Mouse (Mus musculus): ENCODE measurements around the gene Tmem206.

Tmem206 gene

DNA sequence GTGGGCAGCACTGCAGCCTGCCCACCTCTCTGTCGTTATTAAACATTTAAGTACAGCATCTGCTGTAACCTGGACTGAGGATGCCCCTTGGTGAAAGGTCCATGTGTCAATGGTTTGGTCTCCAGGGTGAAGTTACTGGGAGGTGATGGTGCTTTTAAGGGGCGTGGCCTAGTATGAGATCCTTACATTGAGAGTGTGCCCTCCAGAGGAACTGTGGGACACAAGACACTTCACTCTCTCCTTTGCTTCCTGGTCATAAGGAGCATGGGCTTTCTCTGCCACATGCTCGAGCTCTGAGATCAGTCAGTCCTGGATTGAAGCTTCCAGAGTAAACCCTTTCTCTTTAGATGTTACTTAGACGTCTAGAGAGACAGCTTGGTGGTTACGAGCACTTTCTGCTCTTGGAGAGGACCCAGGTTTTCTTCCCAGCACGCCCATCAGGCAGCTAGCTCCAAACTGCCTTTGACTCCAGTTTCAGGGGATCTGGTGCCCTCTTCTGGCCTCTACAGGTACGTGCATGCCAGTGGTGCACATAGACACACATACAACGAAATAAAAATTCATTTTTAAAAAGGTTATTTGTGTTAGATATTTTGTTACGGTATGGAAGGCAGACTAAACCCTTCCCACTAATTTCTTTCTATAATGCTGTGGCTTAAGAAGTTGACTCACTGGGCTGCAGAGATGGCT lies 17.8 kb upstream of the Tmem206 start:
- no peak for DNase-seq (ENCODE audit: low spot score)

DNA sequence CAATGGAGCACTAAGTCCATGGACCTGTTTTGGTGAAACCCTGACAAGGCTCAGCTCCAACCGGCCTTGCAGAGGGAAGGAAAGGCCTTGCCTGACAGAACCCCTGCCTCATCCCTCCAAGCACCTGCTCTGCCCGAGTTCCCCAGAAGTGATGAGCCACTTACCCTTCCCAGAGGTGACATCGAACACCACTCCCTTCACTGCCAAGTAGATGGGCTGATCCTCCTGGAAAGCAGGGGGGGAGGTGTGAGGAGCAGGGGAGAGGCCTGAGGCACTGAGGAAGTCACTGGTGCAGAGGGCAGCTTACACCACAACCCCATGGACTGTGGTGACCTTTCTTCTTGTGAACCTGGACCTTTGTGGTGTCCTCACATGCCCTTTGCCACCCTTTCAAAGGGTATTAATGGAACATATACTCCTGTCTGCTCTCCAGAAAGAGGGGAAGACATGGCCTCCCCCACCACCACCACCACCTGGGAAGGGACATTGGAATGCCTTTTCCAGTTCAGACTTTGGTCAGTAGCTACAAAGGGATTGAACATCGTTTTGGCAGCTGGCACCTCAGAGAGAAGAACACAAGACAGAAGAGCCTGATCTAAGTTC lies 14.3 kb upstream of the Tmem206 start:
- DNase-seq (ENCODE audit: low spot score): no peak

DNA sequence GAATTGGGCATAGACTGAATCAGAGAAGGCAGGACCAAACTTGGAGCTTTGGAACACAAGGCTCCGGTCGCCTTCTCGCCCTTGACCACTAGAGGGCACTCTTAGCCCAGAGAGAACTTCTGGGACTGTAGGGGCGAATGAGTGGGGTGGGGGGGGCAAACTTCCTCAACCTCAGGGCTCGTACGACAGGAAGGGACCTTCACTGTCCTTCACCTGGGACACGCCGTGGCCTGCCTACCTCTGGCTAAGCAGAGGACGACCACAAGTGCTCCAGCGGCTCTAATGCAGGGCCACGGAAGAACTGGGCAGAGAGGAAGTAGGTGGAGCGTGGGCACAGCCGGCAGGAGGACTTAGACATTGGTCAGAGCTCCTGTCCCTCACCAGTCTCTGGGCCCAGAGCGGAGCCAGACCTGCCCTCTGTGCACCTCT lies 13.2 kb upstream of the Tmem206 start:
- peak; percentile 89 for DNase-seq (ENCODE audit: low spot score)

DNA sequence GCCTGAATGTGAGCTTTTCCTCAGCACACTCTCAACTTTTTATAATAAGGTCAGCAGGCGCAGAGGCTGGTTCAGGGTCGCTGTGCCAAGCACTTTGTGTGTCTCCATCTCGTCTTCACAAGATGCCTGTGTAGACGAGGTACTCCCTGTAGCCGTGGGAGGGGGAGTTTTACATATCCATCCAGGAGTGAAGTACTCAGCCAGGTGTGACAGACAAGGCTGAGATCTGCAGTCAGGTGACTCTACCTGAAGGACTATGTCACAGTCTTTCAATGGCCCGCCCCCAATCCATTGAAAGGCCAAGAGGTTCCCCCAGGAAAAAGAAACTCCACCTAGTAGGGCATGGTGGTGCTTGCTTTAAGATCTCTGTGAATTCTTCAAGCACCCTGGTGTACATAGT lies 12.6 kb upstream of the Tmem206 start:
- DNase-seq (ENCODE audit: low spot score): no peak

DNA sequence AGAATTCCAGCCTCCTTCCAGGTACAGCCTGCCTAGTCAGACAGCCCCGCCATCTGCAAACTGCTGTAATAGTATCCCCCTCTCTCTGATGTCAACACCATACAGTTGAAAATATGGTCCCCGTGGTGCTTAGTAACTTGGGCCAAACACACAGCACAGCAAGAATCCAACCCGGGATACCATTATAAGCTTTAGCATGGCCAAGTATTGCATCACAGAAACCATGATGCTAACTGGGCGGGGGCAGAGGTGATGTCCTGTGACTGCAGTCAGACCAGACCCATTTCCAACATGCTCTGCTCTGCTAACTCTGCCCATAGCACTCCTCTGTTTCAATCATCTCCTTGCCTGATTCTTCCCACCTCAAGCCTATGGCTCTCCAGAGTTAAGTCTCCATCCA lies 11.8 kb upstream of the Tmem206 start:
- DNase-seq (ENCODE audit: low spot score): no peak

DNA sequence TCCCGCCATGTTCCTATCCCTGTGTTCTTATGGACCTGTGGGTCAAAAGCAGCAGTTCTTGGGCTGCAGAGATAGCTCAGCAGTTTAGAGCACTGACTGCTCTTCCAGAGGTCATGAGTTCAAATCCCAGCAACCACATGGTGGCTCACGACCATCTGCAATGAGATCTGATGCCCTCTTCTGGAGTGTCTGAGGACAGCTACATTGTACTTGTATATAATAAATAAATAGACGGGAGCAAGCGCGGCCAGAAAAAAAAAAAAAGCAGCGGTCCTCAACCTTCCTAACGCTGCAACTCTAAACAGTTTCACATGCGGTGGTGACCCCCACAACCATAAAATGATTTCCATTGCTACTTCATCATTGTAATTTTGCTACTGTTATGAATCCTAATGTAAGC lies 8.9 kb upstream of the Tmem206 start:
- DNase-seq (ENCODE audit: low spot score): no peak

DNA sequence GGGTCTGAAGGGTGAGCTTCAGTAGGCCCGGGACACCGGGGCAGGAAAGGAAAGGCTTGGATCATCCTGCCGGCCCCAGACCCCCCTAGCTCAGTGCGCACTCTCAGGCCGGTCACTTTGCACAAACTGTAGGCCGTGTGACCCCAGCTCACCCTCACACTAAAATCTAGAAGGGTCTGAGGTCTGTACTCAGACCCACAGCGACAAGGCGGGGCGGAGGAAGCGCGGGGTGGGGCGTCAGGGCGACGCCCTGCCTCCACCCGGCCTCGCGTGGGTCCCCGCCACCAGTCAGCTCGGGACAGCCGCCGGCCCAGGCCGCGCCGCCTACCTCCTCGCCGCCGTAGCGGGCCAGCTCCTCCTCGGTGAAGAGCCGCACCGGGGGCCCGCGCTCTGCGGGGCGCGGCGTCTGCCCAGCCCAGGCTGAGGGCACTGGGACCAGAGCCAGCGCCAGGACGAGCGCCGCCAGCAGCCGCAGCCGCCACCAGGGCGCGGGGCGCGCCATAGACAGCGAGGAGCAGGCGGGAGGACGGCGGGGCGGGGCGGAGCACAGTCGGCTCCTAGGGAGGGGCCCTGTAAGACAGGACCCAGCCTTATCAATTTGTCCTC lies 8.0 kb upstream of the Tmem206 start, which contains the start of gene Nenf:
Gene Nenf (minus strand): TSS at position 604 of the 606 bp plus-strand sequence.
- peak; percentile 78 for DNase-seq (ENCODE audit: low spot score)

DNA sequence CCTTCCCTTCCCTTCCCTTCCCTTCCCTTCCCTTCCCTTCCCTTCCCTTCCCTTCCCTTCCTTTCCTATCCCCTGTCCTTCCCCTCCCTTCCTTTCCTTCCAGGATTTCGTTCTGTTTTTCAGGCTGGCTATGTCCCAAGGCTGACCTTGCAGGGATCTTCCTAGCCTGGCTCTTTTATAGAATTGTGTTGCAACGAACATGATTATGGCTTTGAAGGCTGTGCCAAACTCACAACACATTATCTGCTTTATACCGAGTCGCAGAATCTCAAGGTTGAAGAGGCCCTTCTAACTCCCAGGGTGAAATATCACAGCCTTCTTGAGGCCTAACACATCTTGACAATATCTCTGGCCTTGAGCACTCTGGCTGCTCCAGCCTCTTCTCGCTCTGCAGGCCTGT lies 7.0 kb upstream of the Tmem206 start:
- DNase-seq (ENCODE audit: low spot score): no peak

DNA sequence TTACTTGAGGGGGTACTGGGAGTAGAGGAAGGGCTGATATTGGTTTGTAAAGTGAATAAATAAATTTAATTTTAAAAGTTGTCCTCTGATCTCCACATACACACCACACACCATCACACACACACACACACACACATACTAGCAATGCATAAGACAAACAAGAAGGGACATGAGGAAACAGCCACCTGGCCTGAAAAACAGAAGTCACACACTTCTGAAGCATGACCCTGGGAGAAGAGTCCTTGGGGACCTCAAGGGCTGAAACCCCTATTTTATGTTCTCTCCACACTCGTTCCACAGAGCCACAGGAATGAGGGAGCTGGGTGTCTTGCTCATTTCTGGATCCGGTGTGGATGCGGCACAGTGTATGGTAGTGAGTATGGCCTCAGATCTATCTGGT lies 2.3 kb upstream of the Tmem206 start:
- DNase-seq (ENCODE audit: low spot score): no peak

DNA sequence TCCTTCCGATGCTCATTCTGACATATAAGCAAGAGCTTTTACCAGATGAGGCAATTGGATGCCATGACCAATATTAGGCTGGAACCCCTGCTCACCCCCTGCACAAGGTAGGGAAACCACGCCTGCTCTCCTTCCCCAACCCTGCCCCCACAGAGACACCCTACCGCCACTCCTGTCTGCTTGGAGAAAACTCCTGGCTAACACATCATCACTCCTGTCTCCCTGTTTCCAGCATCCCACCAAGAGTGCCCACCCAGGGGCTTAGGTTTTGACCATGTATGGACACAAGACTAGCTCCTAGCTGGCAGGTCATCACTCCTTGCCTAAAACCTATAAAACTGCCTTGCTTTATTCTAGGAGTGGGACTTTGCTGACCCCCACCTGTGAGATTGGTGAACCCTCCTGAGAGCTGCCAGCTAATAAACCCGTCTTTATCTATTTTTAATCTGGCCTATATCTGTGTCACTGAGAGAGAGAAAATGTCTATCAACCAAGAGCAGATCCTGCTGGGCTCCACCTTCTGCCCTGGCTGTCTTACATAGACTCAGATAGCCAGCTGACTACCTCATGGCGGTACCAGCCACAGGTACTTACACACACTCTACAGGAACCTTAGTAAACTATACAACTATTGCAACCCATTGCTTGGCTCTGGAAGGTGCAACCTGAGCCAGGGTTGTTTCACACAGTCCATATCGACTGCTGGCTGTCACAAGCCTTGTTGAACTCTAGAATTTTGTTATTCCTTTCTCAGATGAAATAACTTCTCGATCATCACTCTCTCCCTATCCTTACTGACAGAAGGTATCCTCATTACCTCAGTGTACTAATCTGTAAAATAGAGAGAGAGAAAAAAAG lies 750 bp upstream of the Tmem206 start:
- DNase-seq (ENCODE audit: low spot score): no peak

DNA sequence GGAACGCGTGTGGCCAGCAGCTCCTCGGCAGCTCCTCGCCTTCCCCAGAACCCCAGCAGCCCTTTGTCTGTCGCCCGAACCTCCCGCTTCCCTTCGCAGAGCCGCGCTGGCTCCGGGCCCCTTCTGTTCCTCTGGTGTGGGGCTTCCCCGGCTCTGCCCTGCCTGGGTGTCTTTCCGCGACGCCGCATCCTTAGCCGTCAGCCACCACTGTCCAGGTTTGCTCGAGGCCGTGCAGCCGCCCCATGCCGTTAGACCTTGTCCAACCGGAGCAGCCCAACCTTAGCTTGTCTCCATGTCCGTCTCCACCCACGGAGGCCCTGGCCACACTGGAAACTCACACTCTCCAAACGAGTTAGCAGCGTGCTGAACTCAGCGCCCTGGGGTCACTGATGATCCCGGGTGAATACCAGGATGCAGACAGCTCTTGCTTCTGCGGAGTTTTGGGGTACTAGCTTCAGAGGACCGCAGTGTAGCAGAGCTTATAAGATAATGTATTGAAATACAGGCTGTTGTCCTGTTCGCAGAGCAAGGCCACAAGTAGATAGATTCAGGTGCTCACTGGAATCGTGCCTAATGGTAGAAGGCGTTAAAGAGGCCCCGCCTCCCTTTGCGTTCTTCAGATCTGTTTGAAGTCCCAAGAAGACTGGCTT lies 646 bp downstream of the Tmem206 start:
- DNase-seq (ENCODE audit: low spot score): no peak

DNA sequence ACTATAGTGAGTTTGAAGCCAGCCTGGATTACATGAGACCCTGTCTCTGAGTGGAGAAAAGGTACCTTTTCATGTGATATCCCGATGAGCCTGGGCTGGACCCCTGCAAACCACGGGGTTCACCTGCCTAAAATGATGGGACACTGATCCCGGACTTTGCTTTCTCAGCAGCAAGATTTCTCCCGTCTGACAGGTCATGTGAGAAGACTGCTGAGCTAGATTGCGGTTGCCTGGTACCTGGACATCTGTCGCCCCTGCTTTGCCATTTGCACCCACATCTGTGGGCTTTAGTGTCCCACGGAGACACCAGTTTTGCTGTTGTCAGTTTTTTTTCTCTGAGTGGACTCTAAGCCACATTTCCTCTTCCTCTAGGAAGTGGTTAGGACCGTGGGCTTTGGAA lies 1.5 kb downstream of the Tmem206 start:
- no peak for DNase-seq (ENCODE audit: low spot score)

DNA sequence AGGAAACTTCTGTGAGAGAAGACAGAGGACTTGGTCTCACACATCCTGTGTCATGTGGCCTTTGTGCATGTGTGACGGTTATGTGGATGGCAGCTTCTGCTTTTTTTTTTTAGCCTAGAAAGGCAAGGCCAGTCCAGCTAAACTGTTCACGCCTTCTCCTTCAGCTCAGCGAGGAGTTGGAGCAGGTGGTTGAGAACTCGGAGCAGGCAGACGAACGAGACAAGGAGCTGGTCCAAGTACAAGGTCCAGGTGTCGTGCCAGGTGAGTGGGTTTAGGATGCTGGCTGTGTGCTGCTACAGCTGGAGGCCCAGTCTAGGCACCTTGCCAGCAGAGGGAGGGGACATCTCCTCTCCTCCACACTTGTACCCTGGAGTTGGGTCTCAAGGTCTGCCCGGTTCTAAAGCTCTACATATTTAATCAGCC lies 2.3 kb downstream of the Tmem206 start:
- no peak for DNase-seq (ENCODE audit: low spot score)

DNA sequence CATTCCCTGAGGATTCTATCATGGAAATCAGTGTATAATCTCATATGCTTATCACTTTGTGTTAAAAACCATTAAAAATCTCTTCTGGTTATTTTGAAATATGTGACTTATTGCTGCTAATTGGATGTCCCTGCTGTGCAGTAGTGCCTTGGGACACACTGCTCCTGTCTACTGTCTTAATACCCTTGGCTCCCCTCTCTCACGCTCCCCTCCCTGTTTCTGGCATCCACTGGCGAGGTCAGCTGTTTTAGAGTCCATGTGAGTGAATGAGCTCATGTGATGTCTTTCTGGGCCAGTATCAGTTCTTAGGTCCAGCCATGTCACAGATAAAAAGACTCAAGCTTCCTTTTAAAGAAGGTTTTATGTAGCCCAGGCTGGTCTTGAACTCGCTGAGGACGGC lies 4.6 kb downstream of the Tmem206 start:
- no peak for DNase-seq (ENCODE audit: low spot score)

DNA sequence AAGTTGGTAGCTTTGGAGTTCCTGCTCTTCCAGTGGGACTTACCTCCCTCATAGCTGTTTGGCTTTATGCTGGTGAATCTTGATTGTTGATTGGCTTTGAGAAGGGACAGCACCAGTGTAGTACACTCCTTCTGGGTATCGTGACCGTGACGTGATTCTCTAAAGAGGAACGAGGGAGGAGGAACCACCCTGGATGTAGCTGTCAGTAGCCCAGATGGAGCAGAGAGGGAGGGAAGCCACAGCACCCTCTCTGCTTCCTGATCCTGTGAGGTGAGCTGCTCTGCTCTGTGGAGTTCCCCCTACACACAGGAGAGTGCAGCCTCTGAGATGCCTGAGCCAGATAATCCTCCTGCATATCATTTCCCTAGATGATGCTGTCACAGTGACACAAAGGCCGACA lies 8.8 kb downstream of the Tmem206 start:
- no peak for DNase-seq (ENCODE audit: low spot score)

DNA sequence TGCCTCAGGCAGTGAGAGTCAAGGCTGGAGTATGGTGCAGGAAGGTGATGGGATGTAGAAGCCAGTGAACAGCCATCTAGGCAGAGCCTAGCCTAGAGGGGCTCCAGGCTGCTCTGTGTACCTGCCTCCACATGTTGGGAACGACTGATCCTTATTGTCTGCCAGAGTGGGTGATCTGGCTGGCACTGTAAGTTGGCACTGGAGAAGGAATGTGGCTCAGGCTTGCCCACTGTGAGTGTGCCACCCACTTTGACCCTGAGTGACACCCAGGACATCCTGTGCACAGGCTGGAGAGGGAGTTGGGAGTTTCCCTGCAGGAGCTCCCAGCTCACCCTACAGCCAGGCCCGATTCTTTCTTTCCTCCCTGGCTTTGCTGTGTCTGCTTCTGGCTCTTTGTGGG lies 14.2 kb downstream of the Tmem206 start:
- DNase-seq (ENCODE audit: low spot score): no peak

DNA sequence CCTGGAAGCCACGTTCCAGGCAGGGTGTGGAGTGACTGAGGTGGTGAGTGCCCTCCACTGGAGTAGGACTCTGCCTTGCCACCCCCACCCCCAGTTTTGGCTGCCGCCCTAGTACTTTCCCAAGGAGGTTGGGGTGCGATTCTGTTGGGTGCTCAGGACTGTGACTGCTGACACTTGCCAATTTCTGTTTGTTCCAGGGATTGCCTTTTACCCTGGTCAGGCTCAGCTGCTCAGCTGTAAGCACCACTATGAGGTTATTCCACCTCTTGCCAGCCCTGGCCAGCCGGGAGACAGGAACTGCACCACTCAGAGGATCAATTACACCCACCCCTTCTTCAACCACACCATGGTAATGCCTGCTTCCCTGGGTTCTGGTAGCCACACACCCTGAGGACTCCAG lies 14.8 kb downstream of the Tmem206 start:
- no peak for DNase-seq (ENCODE audit: low spot score)

DNA sequence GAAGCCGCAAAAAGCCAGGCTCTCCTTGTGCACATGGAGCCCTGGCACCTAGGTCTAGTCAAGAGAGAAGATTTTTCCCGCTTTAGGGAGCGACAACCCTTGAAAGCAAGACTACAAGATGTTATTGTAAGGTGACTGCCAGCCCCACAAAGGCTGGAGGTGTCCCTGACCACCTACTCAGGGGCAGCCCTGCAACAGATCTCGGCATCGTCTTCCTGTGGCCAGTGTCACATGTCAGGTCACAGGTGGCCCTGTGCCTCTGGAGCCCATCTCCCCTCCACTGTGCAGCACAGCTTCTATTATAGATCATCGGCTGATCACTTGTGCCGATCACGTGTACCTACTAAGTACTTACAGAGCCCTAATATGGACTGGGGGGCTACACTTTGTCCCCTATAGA lies 21.9 kb downstream of the Tmem206 start:
- no peak for DNase-seq (ENCODE audit: low spot score)

DNA sequence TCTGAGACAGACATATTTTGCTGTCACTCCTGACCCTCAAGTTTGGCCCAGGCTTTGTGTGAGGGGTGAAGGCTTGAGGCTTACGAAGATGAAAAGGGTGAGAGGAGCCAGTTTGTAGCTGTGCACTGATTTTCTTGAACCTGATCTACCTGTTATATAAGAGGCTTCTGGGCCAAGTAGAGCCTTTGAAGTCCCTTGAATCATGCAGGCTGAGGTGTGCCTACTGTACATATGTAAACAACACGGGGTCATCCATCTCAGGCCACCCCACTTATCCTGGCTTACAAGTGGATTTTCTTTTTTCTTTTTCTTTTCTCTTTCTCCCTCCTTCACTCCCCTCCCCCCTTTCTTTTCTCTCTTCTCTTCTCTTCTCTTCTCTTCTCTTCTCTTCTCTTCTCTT lies 22.9 kb downstream of the Tmem206 start:
- no peak for DNase-seq (ENCODE audit: low spot score)

DNA sequence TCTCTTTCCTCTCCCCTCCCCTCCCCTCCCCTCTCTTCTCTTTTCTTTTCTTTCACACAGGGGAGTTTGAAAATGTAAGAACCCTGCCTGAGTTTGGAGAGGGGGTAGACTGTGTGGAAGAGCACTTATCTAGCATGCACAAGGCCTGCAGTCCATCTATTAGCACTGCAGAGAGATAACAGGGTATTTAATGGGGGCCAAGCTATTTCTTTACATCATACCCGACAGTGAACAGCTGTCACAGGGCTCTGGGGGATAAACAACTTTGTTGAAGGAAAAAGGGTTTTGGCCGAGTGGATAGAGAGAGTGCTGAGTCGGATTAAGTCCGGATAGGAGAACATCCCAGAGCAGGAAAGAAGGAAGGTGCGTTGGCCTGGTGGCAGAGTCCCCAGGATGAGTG lies 23.3 kb downstream of the Tmem206 start:
- DNase-seq (ENCODE audit: low spot score): no peak

DNA sequence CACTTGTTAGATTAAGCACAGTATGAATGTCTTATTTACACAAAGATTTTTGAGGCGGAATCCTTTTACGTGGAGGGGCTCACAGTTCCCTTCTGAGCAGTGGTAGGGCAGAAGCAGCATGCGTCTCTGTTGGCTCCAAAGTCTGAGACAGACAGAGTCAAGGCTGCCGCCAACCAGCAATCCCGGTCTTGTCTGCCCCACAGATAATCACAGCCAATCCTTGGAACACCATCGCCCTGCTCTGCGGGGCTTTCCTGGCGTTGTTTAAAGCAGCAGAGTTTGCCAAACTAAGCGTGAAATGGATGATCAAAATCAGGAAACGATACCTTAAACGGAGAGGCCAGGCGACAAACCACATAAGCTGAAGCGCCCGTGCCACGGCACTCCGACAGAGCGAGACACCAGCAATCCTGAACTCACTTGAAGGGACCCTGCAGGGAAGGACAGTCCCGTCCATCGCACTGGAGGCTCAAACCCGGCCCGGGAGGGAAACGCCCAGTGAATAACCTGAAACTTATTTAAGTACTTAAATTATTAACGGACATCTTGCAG lies 23.9 kb downstream of the Tmem206 start:
- no peak for DNase-seq (ENCODE audit: low spot score)

DNA sequence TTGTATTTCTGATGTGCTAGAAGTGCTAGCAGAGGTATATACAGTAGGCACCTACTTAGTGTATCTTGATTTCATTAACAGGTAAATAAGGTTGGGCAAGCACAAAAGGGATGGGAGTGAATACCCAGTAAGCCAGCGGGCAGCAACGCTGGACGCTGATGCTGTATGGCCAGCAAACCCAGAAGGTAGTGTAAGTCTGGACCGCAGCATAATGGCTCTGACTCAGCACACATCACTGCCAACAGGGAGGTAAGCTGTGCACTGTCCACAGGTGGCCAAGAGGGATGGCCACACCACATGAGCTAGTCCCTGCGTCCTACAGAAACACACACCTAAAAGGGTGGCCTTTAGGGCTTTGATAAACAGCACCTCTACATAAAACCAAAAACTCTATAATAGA lies 24.6 kb downstream of the Tmem206 start:
- no peak for DNase-seq (ENCODE audit: low spot score)
